Mouse (Mus musculus): ENCODE measurements around the gene Ampd2. TPM values are rescaled to one million over a fixed set of nuclear protein-coding genes. Genes with fewer than 3 reads are reported as not detected.
A peak's percentile ranks its signal among the peaks of the same experiment; 100 is the strongest.

The Ampd2 gene
- total and polyA plus RNA-seq, 3 experiments: 54.9 to 201 TPM; not detected in 1

DNA sequence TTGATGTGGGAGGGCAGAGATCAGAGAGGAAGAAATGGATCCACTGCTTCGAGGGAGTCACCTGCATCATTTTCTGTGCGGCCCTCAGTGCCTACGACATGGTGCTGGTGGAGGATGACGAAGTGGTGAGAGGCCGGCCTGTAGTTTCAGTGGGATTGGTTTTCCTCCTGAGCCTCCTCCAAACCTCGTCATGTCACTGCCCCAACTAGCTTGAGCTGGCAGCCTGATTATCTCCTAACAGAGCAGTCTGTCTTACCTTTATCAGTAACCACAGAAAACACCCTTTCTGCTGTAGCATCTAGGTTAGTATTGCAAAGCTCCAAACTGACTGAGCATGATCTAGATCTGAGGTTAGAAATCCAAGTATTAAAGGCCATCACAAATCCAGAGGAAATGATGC, 11.9 kb upstream of the Ampd2 start:
- Histone ChIP-seq H3K9me3 (replicated peaks; ENCODE audit: insufficient read depth, low read length) (no peaks in the 10 kb centered on the region), H3K27me3 (ENCODE audit: control insufficient read depth in 1 of 2, insufficient read depth in 2 of 2, low read length in 2 of 2) (no peaks in the 10 kb centered on the region), H3K36me3 (ENCODE audit: control insufficient read depth in 1 of 2, insufficient read depth in 2 of 2, low read length in 2 of 2) (peaks cover 0 to 47% of the 10 kb centered on the region in 2 experiments; a peak in 2 of 4 replicates), H3K4me1 (ENCODE audit: control insufficient read depth in 1 of 2, insufficient read depth in 2 of 2, low read length in 2 of 2) (peaks cover 28 to 46% of the 10 kb centered on the region in 2 experiments), H3K79me2 (ENCODE audit: control insufficient read depth, insufficient read depth, low read length, poor library complexity) (no peaks in the 10 kb centered on the region), H3K9ac (ENCODE audit: control insufficient read depth, low read depth, low read length, poor library complexity, severe bottlenecking) (no peak overlapping the region), H3K27ac (ENCODE audit: control insufficient read depth, low read depth, low read length) (peak overlapping the region; percentile 10; the same call in 1 of the 2 replicates), H3K4me3 (ENCODE audit: control insufficient read depth in 1 of 2, insufficient read depth in 1 of 2, low read depth in 2 of 2, low read length in 2 of 2) (no peak overlapping the region)
- peak; percentile 84 for DNase-seq (ENCODE audit: low read depth, low spot score)
- TF ChIP-seq RCOR1 (IDR thresholded peaks at IDR 0.05; ENCODE audit: low read depth, low read length) (peak; percentile 99), MYC (IDR thresholded peaks at IDR 0.05; ENCODE audit: low read depth, low read length) (peak; percentile 17; the same call in 1 of the 2 replicates), POLR2A (IDR thresholded peaks at IDR 0.05; ENCODE audit: control insufficient read depth in 1 of 2, insufficient read depth in 1 of 2, low read depth in 1 of 2, low read length in 2 of 2, poor library complexity in 1 of 2) (no peak), KAT2A (conservative IDR thresholded peaks at IDR 0.05; ENCODE audit: low read depth, low read length) (0 out of 2 replicates have a peak, but pooled peaks have one; percentile 21), EP300 (IDR thresholded peaks at IDR 0.05; ENCODE audit: low read depth in 1 of 2, low read length in 2 of 2) (peak; percentile 88 to 90), POLR2AphosphoS2 (IDR thresholded peaks at IDR 0.05; ENCODE audit: low read length) (no peak), RAD21 (IDR thresholded peaks at IDR 0.05; ENCODE audit: low read depth, low read length) (no peak), JUND (IDR thresholded peaks at IDR 0.05; ENCODE audit: low read depth, low read length) (no peak), MAZ (IDR thresholded peaks at IDR 0.05; ENCODE audit: low read depth, low read length) (peak; percentile 82), TCF12 (IDR thresholded peaks at IDR 0.05; ENCODE audit: low read depth, low read length) (peak; percentile 94), SIN3A (IDR thresholded peaks at IDR 0.05; ENCODE audit: low read length) (peak; percentile 82), CTCF (IDR thresholded peaks at IDR 0.05 in 2 of 3, conservative IDR thresholded peaks at IDR 0.05 in 1 of 3; ENCODE audit: control insufficient read depth in 1 of 3, insufficient read depth in 1 of 3, low read depth in 2 of 3, low read length in 3 of 3, poor library complexity in 1 of 3, severe bottlenecking in 1 of 3) (no peak), ZC3H11A (IDR thresholded peaks at IDR 0.05; ENCODE audit: low read depth, low read length) (peak; percentile 14; the same call in 1 of the 2 replicates), NELFE (IDR thresholded peaks at IDR 0.05; ENCODE audit: low read depth, low read length) (no peak), GABPA (IDR thresholded peaks at IDR 0.05; ENCODE audit: low read depth, low read length) (no peak), HCFC1 (IDR thresholded peaks at IDR 0.05; ENCODE audit: low read depth, low read length) (peak; percentile 37; the same call in 1 of the 2 replicates), GATA1 (IDR thresholded peaks at IDR 0.05; ENCODE audit: low read depth, low read length) (peak; percentile 95), TAL1 (IDR thresholded peaks at IDR 0.05; ENCODE audit: low read length) (peak; percentile 64), ZMIZ1 (IDR thresholded peaks at IDR 0.05; ENCODE audit: low read depth, low read length) (peak; percentile 50; the same call in 1 of the 2 replicates), UBTF (IDR thresholded peaks at IDR 0.05; ENCODE audit: borderline replicate concordance, insufficient read depth, low read depth, low read length) (no peak), MEF2A (IDR thresholded peaks at IDR 0.05; ENCODE audit: extremely low read depth, insufficient replicate concordance, low read depth, low read length, poor library complexity, severe bottlenecking) (0 out of 2 replicates have a peak, but pooled peaks have one; percentile 32), MAFK (IDR thresholded peaks at IDR 0.05; ENCODE audit: borderline replicate concordance, low read depth, low read length) (peak; percentile 64; the same call in 1 of the 2 replicates), BHLHE40 (IDR thresholded peaks at IDR 0.05; ENCODE audit: borderline replicate concordance, low read depth, low read length) (peak; percentile 74; the same call in 1 of the 2 replicates), MAX (IDR thresholded peaks at IDR 0.05; ENCODE audit: low read length) (peak; percentile 60), POLR2AphosphoS5 (IDR thresholded peaks at IDR 0.05; ENCODE audit: borderline replicate concordance, low read depth, low read length) (no peak), NRF1 (IDR thresholded peaks at IDR 0.05; ENCODE audit: insufficient read depth, low read depth, low read length, poor library complexity, severe bottlenecking) (no peak), MXI1 (IDR thresholded peaks at IDR 0.05; ENCODE audit: low read depth, low read length) (peak; percentile 61; the same call in 1 of the 2 replicates), CHD2 (IDR thresholded peaks at IDR 0.05; ENCODE audit: low read length) (no peak), E2F4 (IDR thresholded peaks at IDR 0.05; ENCODE audit: borderline replicate concordance, low read depth, low read length) (no peak), ETS1 (IDR thresholded peaks at IDR 0.05; ENCODE audit: low read depth, low read length) (peak; percentile 93)
